Mouse (Mus musculus) brain, embryonic 14.5 days (tissue): Measurements from ENCODE around the gene Dst. TPM values are rescaled to one million over a fixed set of nuclear protein-coding genes. Genes with fewer than 3 reads are reported as not detected.

ENCODE experiments used
- DNase-seq: peaks from one replicate; pipeline ENCODE4 v3.0.0-alpha.2; 2011; ENCODE audit warnings: low read depth
- CTCF ChIP-seq: fragments of 200-500 bp; IDR thresholded peaks from 2 replicates; pipeline ENCODE4 v1.5.1; 2012; ENCODE audit warnings: inconsistent platforms, mild to moderate bottlenecking, moderate library complexity, borderline replicate concordance; ENCODE audit not compliant: insufficient read depth, insufficient read length; ENCODE audit errors: extremely low read depth
- POLR2A ChIP-seq: fragments of 200-500 bp; IDR thresholded peaks from 2 replicates; pipeline ENCODE4 v1.6.1; 2012; ENCODE audit warnings: mild to moderate bottlenecking, inconsistent platforms, borderline replicate concordance; ENCODE audit not compliant: poor library complexity, insufficient read depth, insufficient read length, severe bottlenecking; ENCODE audit errors: extremely low read depth
- polyA plus RNA-seq: library from polyadenylated mRNA; depleted of rRNA; stranded (reverse); fragments of >200 nt; gene quantifications from 2 replicates; pipeline ENCODE4 v1.2.3, GENCODE M21; 2012

Dst gene
- polyA plus RNA-seq, 1 experiment: 96.0 TPM

- no peak for DNase-seq
- TF ChIP-seq CTCF (no peak), POLR2A (no peak)
Measured at GRCm38 (mm10) chr1:34252267-34252666, 344.2 kb downstream of the Dst start.

- no peak for DNase-seq
- TF ChIP-seq CTCF: no peak
- TF ChIP-seq POLR2A: no peak
Measured at GRCm38 (mm10) chr1:34253876-34254275, 345.9 kb downstream of the Dst start.

DNA sequence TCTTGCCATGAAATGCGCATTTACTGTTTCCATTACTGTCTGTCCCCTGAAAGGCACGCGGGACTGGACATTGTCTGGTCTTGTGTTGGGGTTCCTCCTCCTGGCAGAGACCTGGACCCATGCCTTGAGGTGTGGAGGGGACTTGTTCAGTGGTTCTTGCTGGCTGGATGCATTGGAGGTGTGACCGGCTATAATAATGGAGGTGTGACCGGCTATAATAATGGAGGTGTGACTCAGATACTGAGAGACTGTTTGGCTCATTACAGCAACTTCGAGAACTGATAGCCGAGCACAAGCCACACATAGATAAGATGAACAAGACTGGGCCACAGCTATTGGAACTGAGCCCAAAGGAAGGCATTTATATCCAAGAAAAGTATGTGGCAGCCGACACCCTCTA, 351.9 kb downstream of the Dst start:
- DNase-seq: no peak
- TF ChIP-seq POLR2A (no peak), CTCF (no peak)

GRCm38 (mm10) chr1:34261011-34261410, 353.0 kb downstream of the Dst start:
- TF ChIP-seq CTCF (no peak), POLR2A (no peak)
- no peak for DNase-seq

DNA sequence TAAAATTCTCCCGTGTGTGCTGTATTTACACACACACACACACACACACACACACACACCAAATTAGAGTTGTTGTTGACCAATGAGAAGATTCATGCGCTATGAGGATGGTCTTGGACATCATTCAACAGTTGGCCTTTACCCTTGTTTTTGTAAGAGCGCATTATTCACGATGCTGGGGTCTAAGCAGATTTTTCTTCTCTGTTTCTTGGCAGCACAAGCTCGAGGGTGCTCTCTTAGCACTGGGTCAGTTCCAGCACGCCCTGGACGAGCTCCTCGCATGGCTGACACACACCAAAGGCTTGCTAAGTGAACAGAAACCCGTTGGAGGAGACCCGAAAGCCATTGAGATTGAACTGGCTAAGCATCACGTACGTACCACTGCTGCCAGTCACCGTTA, 360.5 kb downstream of the Dst start:
- DNase-seq: no peak
- TF ChIP-seq POLR2A (no peak), CTCF (no peak)

- no peak for DNase-seq
- TF ChIP-seq POLR2A (no peak), CTCF (no peak)
Measured at GRCm38 (mm10) chr1:34269578-34269977, 361.6 kb downstream of the Dst start.

DNA sequence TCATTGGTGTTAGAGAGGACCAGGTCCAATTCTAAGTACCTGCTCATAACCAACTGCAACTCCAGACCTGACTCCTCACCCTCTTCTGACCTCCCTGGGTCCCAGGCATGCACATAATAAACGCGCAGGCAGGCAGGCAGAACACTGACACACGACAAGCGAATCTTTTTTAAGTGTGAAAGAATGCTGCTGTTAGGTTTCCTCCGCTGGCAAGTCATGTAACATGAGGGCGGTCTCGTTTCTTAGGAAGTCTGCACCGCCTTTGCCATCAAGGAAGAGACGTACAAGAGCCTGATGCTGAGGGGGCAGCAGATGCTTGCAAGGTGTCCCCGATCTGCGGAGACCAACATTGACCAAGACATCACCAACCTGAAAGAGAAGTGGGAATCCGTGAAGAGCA, 365.9 kb downstream of the Dst start:
- no peak for TF ChIP-seq CTCF
- DNase-seq: no peak

GRCm38 (mm10) chr1:34275787-34276186, 367.8 kb downstream of the Dst start:
- no peak for DNase-seq
- no peak for TF ChIP-seq POLR2A
- TF ChIP-seq CTCF: no peak

- DNase-seq: no peak
- TF ChIP-seq CTCF (no peak), POLR2A (no peak)
Measured at GRCm38 (mm10) chr1:34276756-34277155, 368.7 kb downstream of the Dst start.

DNA sequence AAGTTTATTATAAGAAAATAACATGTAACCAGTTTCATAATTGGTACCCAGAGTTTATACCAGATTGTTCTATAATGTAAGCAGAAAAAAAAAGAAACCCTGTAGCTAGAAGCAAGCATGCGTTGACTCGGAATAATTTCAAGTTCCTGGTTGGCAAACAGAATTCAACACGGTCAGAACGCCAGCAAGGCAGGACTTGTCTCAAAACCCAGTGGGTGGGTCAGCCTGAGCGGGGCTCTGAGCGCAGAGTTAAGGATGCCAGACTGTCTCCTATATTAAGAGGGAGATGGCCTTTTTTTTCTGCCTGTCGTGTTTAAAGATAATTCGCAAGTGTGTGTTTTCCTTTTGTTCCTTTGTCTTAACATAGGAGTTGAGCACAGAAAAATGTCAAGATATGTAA, 369.2 kb downstream of the Dst start:
- DNase-seq: no peak
- no peak for TF ChIP-seq CTCF
- TF ChIP-seq POLR2A: no peak

DNA sequence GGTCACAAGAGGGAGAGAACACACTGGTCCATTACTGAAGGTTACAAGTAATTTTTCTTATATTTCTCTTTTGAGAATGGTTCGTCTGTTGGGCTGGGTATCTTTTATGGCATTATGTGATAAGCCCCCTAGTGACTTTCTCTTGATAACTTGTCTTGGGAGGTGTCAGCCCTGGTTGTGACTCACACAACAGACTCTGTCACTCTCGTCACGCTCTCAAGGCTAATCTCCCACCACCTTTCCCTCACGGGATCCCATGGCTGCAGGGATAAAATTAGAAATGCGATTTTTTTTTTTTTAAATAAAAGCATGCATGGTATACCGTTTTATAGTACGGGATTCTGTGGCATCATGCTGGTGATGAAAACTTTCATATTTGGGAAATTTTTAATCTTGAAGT, 375.5 kb downstream of the Dst start:
- TF ChIP-seq CTCF: no peak
- no peak for TF ChIP-seq POLR2A
- no peak for DNase-seq

DNA sequence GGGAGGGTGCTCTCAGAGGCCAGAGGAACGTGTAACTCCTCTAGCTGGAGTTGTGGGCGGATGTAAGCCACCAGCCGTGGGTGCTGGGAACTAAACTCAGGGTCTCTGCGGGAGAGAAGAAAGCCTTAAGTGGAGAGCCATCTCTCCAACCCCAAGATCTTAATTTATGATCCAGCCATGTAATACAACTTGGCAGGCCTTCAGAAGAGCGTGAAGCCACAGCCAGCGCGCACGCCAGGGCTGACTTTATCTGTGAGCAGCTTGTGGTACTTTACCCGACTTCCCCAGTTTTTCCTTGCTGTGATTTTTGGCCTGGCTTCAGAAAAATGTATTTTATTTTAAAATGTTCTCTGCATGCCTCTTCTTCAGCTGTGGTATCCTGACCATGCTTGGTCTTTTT, 377.0 kb downstream of the Dst start:
- TF ChIP-seq POLR2A (no peak), CTCF (no peak)
- no peak for DNase-seq

GRCm38 (mm10) chr1:34287731-34288130, 379.7 kb downstream of the Dst start:
- no peak for TF ChIP-seq CTCF
- no peak for TF ChIP-seq POLR2A
- DNase-seq: no peak

DNA sequence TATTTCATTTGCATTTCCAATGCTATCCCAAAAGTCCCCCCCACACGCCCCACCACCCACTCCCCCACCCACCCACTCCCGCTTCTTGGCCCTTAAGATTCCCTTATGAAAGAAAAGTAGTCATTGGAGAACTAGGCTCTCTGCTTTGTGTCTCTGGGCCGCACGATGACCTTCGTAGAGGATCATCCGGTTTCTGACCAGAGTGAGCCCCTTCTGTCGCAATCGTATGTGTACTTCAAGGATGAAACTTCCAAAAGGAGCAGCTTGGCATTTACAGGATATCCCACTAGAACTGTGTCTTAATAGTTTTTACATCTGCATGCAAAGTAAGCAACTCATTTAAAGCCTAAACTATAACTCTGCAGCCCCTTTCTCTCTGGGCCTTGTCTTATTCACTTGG, 380.2 kb downstream of the Dst start:
- DNase-seq: no peak
- TF ChIP-seq CTCF (no peak), POLR2A (no peak)
